Mouse (Mus musculus) lung, postnatal 0 days (tissue): ENCODE results near the gene Il18rap. TPM values are rescaled to one million over a fixed set of nuclear protein-coding genes. Genes with fewer than 3 reads are reported as not detected.

ENCODE experiments used
- ATAC-seq: fragments of 200-750 bp; cut with Nextera tagmentation; 2 replicates; pipeline ENCODE4 v1.8.0; 2017; ENCODE audit warnings: moderate library complexity
- DNase-seq: peaks from one replicate; pipeline ENCODE4 v3.0.0-alpha.2; 2016; ENCODE audit warnings: low spot score
- H3K27ac ChIP-seq: fragments of 300-500 bp; sonication (generic); 2 replicates; pipeline ENCODE4 v1.5.1; 2014; ENCODE audit warnings: antibody characterized with exemption, mild to moderate bottlenecking, low read length, mixed read lengths
- H3K27me3 ChIP-seq: fragments of 300-500 bp; sonication (generic); replicated peaks from 2 replicates; pipeline ENCODE4 v1.6.1; 2014; ENCODE audit warnings: low read length, mixed read lengths; ENCODE audit not compliant: insufficient read depth
- H3K36me3 ChIP-seq: fragments of 300-500 bp; sonication (generic); 2 replicates; pipeline ENCODE4 v1.6.1; 2014; ENCODE audit warnings: low read length, mixed read lengths; ENCODE audit not compliant: insufficient read depth
- H3K4me1 ChIP-seq: fragments of 300-500 bp; sonication (generic); 2 replicates; pipeline ENCODE4 v1.6.1; 2014; ENCODE audit warnings: antibody characterized with exemption, low read depth, low read length, mixed read lengths; ENCODE audit not compliant: insufficient read depth
- H3K4me2 ChIP-seq: fragments of 300-500 bp; sonication (generic); replicated peaks from 2 replicates; pipeline ENCODE4 v1.6.1; 2014; ENCODE audit warnings: low read depth, mild to moderate bottlenecking, low read length, moderate library complexity, mixed read lengths
- H3K4me3 ChIP-seq: fragments of 300-500 bp; sonication (generic); 2 replicates; pipeline ENCODE4 v1.5.1; 2014; ENCODE audit warnings: low read depth, low read length
- H3K9ac ChIP-seq: fragments of 300-500 bp; sonication (generic); replicated peaks from 2 replicates; pipeline ENCODE4 v1.6.1; 2014; ENCODE audit warnings: low read depth, mild to moderate bottlenecking
- H3K9me3 ChIP-seq: fragments of 300-500 bp; sonication (generic); 2 replicates; pipeline ENCODE4 v1.6.1; 2016; ENCODE audit warnings: low read length, mixed read lengths
- CTCF ChIP-seq: IDR thresholded peaks from 2 replicates; pipeline ENCODE4 v1.5.1; 2016; ENCODE audit warnings: antibody characterized with exemption, mild to moderate bottlenecking
- EP300 ChIP-seq: IDR thresholded peaks from 2 replicates; pipeline ENCODE4 v1.6.1; 2016; ENCODE audit warnings: antibody characterized with exemption, mild to moderate bottlenecking, control low read depth
- WGBS: fragments of 180-500 bp; shearing (Covaris S2); extraction: QIAGEN DNeasy Blood & Tissue Kit; methylation state at CpG from one replicate; pipeline ENCODE4 v1.1.7; 2014; 5-methylcytosine and 5-hydroxymethylcytosine counted together
- polyA plus RNA-seq: library from polyadenylated mRNA; unstranded; fragments of >200 nt; fragmentation: Nextera tagmentation; extraction: Ambion mirVana; gene quantifications from 2 replicates; pipeline ENCODE4 v1.2.1, GENCODE M21; 2015

The Il18rap gene
- 0.67 and 0.76 TPM in 2 replicates for polyA plus RNA-seq

- no peaks in the 10 kb centered on the region for H3K36me3 ChIP-seq
- peak; percentile 39; the same call in 1 of the 2 replicates for TF ChIP-seq EP300
- no peak for TF ChIP-seq CTCF
- H3K9ac ChIP-seq, result no peak within 1 kb of the TSS
- H3K27me3 ChIP-seq, result no peaks in the 10 kb centered on the region
- H3K9me3 ChIP-seq, result no peaks in the 10 kb centered on the region
- ATAC-seq, result no peak
- H3K4me2 ChIP-seq, result no peak within 1 kb of the TSS
- DNase-seq, result peak; percentile 47
- no peak within 1 kb of the TSS for H3K27ac ChIP-seq
- no peaks in the 10 kb centered on the region for H3K4me1 ChIP-seq
- WGBS, result 50% methylated on average over 9 of the region's 9 CpGs
- H3K4me3 ChIP-seq, result no peak within 1 kb of the TSS
These were observed at the start of gene Il18rap for GRCm38 (mm10) chr1:40514851-40515585. Gene Il18rap, plus strand, starts transcription at chr1:40515362.

GRCm38 (mm10) chr1:40465477-40466430 is 49.4 kb upstream of the Il18rap start, which contains the start of gene Il18r1:
Gene Il18r1, plus strand, starts transcription at chr1:40465552.
- H3K27ac ChIP-seq, result peak within 1 kb of the TSS; percentile 84
- TF ChIP-seq EP300, result no peak
- peak; percentile 76 for TF ChIP-seq CTCF
- H3K9ac ChIP-seq, result peak within 1 kb of the TSS; percentile 19; the same call in 1 of the 2 replicates
- peak; percentile 84 for DNase-seq
- no peaks in the 10 kb centered on the region for H3K9me3 ChIP-seq
- H3K4me1 ChIP-seq, result no peaks in the 10 kb centered on the region
- peak within 1 kb of the TSS; percentile 41 for H3K4me3 ChIP-seq
- H3K36me3 ChIP-seq, result no peaks in the 10 kb centered on the region
- H3K4me2 ChIP-seq, result peak within 1 kb of the TSS; percentile 48
- peak; percentile 92 for ATAC-seq
- WGBS, result 26% methylated on average over 20 of the region's 20 CpGs
- no peaks in the 10 kb centered on the region for H3K27me3 ChIP-seq

GRCm38 (mm10) chr1:40467306-40467705 is 47.9 kb upstream of the Il18rap start:
- WGBS, result 89% methylated on average over 4 of the region's 4 CpGs
- ATAC-seq (no peak), DNase-seq (no peak)
- no peak for TF ChIP-seq EP300
- TF ChIP-seq CTCF, result no peak
- H3K4me1 ChIP-seq, result no peaks in the 10 kb centered on the region
- no peak overlapping the region for H3K4me3 ChIP-seq
- no peaks in the 10 kb centered on the region for H3K27me3 ChIP-seq
- H3K27ac ChIP-seq, result no peak overlapping the region
- H3K9ac ChIP-seq, result no peak overlapping the region
- H3K36me3 ChIP-seq, result no peaks in the 10 kb centered on the region
- peak overlapping the region; percentile 48; the same call in 1 of the 2 replicates for H3K4me2 ChIP-seq
- no peaks in the 10 kb centered on the region for H3K9me3 ChIP-seq

- no peak overlapping the region for H3K4me3 ChIP-seq
- WGBS, result 38% methylated on average over 2 of the region's 2 CpGs
- no peaks in the 10 kb centered on the region for H3K36me3 ChIP-seq
- H3K4me2 ChIP-seq, result no peak overlapping the region
- H3K9me3 ChIP-seq, result no peaks in the 10 kb centered on the region
- ATAC-seq, result peak; percentile 81
- no peak overlapping the region for H3K9ac ChIP-seq
- H3K27ac ChIP-seq, result peak overlapping the region; percentile 51
- TF ChIP-seq EP300 (peak; percentile 94), CTCF (no peak)
- peak; percentile 86 for DNase-seq
- H3K4me1 ChIP-seq, result no peaks in the 10 kb centered on the region
- H3K27me3 ChIP-seq, result no peaks in the 10 kb centered on the region
These were observed 46.4 kb upstream of the Il18rap start for GRCm38 (mm10) chr1:40468805-40469204.

GRCm38 (mm10) chr1:40469900-40470299 is 45.3 kb upstream of the Il18rap start:
- Histone ChIP-seq H3K27ac (no peak overlapping the region), H3K4me1 (no peaks in the 10 kb centered on the region), H3K27me3 (no peaks in the 10 kb centered on the region), H3K9ac (no peak overlapping the region), H3K36me3 (no peaks in the 10 kb centered on the region), H3K4me3 (no peak overlapping the region), H3K9me3 (no peaks in the 10 kb centered on the region), H3K4me2 (no peak overlapping the region)
- ATAC-seq (no peak), DNase-seq (no peak)
- TF ChIP-seq EP300 (no peak), CTCF (no peak)
- WGBS, result 77% methylated on average over 12 of the region's 12 CpGs

GRCm38 (mm10) chr1:40472401-40472800 is 42.8 kb upstream of the Il18rap start:
- WGBS, result 97% methylated on average over 1 of the region's 1 CpGs
- H3K4me1 ChIP-seq, result no peaks in the 10 kb centered on the region
- TF ChIP-seq CTCF (no peak), EP300 (no peak)
- no peaks in the 10 kb centered on the region for H3K9me3 ChIP-seq
- no peaks in the 10 kb centered on the region for H3K27me3 ChIP-seq
- no peak overlapping the region for H3K4me2 ChIP-seq
- ATAC-seq (no peak), DNase-seq (no peak)
- H3K9ac ChIP-seq, result no peak overlapping the region
- H3K27ac ChIP-seq, result no peak overlapping the region
- H3K36me3 ChIP-seq, result no peaks in the 10 kb centered on the region
- H3K4me3 ChIP-seq, result no peak overlapping the region
